Mouse (Mus musculus): ENCODE data around the gene Tspoap1. TPM values are rescaled to one million over a fixed set of nuclear protein-coding genes. Genes with fewer than 3 reads are reported as not detected.

Tspoap1 gene
- polyA plus RNA-seq, 1 experiment from 2014 or later: 10.5 TPM

- WGBS: 74% methylated on average over 17 of the region's 17 CpGs
- no peak overlapping the region; the same call in 1 of the 2 replicates for H3K4me3 ChIP-seq
- H3K27ac ChIP-seq: 0 out of 2 replicates have a peak overlapping the region, but pooled peaks have one; percentile 5
- peaks cover 21% of the 10 kb centered on the region for H3K4me1 ChIP-seq (replicated peaks)
- H3K36me3 ChIP-seq: no peaks in the 10 kb centered on the region
- DNase-seq (ENCODE audit: low spot score): no peak
- H3K9me3 ChIP-seq: no peaks in the 10 kb centered on the region
- peaks cover 11% of the 10 kb centered on the region for H3K27me3 ChIP-seq (ENCODE audit: insufficient read depth, poor library complexity, severe bottlenecking)
Observed at GRCm38 (mm10) chr11:87755360-87756017, 4.9 kb upstream of the Tspoap1 start.

GRCm38 (mm10) chr11:87756251-87756820 is 4.0 kb upstream of the Tspoap1 start:
- Histone ChIP-seq H3K36me3 (no peaks in the 10 kb centered on the region), H3K4me3 (peak overlapping the region; percentile 37), H3K4me1 (replicated peaks) (peaks cover 20% of the 10 kb centered on the region), H3K9me3 (no peaks in the 10 kb centered on the region), H3K27ac (no peak overlapping the region), H3K27me3 (ENCODE audit: insufficient read depth, poor library complexity, severe bottlenecking) (peaks cover 20% of the 10 kb centered on the region)
- 84% methylated on average over 15 of the region's 15 CpGs for WGBS
- DNase-seq (ENCODE audit: low spot score): no peak

GRCm38 (mm10) chr11:87757001-87757954 is 3.1 kb upstream of the Tspoap1 start:
- Histone ChIP-seq H3K27ac (no peak overlapping the region), H3K27me3 (ENCODE audit: insufficient read depth, poor library complexity, severe bottlenecking) (peaks cover 29% of the 10 kb centered on the region), H3K36me3 (no peaks in the 10 kb centered on the region), H3K9me3 (no peaks in the 10 kb centered on the region), H3K4me3 (peak overlapping the region; percentile 37), H3K4me1 (replicated peaks) (peaks cover 17% of the 10 kb centered on the region)
- DNase-seq (ENCODE audit: low spot score): no peak
- 87% methylated on average over 25 of the region's 25 CpGs for WGBS

- Histone ChIP-seq H3K4me1 (replicated peaks) (peaks cover 26% of the 10 kb centered on the region), H3K36me3 (no peaks in the 10 kb centered on the region), H3K27me3 (ENCODE audit: insufficient read depth, poor library complexity, severe bottlenecking) (peaks cover 40% of the 10 kb centered on the region), H3K9me3 (no peaks in the 10 kb centered on the region), H3K27ac (no peak overlapping the region), H3K4me3 (no peak overlapping the region)
- no peak for DNase-seq (ENCODE audit: low spot score)
- 82% methylated on average over 7 of the region's 7 CpGs for WGBS
Observed at GRCm38 (mm10) chr11:87758161-87758911, 2.0 kb upstream of the Tspoap1 start.

DNA sequence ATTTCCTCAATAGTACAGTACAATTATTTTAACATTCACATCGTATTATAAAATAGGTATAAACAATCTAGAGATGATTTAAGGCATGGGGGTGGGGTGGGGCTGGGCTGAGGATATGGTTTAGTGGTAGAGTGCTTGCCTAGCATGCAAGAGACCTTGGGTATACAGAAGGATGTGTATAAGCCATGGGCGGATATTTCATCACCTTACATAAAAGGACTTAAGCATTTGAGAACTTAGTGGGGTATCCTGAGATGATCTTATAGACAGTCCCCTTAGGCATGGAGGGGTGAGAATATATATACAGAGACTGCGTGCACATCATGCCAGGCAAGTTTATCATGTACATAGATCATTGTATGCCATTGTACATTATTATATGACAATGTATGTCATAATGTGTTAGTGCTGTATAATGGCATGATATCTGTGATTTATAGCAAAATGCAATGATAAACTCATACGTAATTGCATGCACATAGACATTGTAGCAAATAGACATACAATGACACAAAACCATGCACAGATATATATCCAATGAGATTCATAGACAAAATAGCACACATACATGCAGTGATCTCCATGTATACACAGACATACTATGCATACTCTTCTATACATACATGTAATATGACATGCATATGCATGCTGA is 1.3 kb upstream of the Tspoap1 start:
- Histone ChIP-seq H3K27ac (no peak overlapping the region), H3K4me1 (replicated peaks) (peaks cover 34% of the 10 kb centered on the region), H3K9me3 (no peaks in the 10 kb centered on the region), H3K4me3 (no peak overlapping the region), H3K27me3 (ENCODE audit: insufficient read depth, poor library complexity, severe bottlenecking) (peaks cover 47% of the 10 kb centered on the region), H3K36me3 (no peaks in the 10 kb centered on the region)
- DNase-seq (ENCODE audit: low spot score): no peak
- 78% methylated on average over 4 of the region's 4 CpGs for WGBS

DNA sequence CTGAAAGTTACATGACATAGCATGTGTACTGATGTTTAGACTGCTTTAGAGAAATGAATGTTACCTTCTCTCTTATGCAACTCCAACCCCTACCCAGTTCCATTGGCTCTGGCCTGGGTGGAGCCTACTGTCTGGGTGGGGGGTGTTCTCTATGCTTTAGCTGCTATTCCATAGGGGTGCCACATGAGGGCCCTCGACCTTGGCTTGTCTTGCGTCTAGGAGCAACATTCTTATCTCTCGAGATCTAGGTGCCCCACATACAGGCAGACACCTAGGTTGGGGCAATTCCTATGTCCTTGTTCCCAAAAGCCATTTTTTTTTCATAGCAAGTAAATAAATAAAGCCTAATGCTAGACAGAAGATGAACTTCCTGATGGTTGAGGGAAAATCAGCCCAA is 734 bp upstream of the Tspoap1 start:
- 5% methylated on average over 3 of the region's 3 CpGs for WGBS
- Histone ChIP-seq H3K4me1 (replicated peaks) (peaks cover 35% of the 10 kb centered on the region), H3K9me3 (no peaks in the 10 kb centered on the region), H3K4me3 (no peak overlapping the region), H3K27ac (no peak overlapping the region), H3K36me3 (no peaks in the 10 kb centered on the region), H3K27me3 (ENCODE audit: insufficient read depth, poor library complexity, severe bottlenecking) (peaks cover 52% of the 10 kb centered on the region)
- no peak for DNase-seq (ENCODE audit: low spot score)

DNA sequence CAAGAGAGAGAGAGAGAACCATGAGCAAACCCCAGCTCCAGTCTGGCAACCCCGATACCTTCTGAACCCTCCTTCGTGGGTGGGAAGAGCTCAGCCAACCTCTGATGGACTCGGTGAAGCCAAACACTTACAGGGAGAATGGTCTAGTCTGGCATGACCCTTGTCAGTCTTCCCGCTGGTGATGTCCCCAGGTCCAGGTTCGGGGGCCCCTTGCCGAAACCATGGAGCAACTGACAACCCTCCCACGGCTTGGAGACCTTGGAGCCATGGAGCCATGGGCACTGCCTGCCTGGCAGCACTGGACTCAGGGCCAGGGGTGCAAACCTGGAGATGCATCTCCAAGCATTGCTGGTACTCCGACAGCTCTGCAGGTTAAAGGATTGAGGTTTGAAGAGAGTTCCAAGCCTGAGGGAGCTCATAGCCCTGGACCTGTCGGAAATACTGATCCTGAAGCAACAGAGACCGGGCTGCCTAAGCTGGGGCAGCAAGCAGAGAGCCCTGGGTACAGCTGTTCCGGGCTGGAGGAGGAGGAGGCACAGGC is 910 bp downstream of the Tspoap1 start:
- H3K27ac ChIP-seq: no peak overlapping the region
- WGBS: 68% methylated on average over 11 of the region's 11 CpGs
- H3K9me3 ChIP-seq: no peaks in the 10 kb centered on the region
- H3K27me3 ChIP-seq (ENCODE audit: insufficient read depth, poor library complexity, severe bottlenecking): peaks cover 69% of the 10 kb centered on the region
- H3K4me1 ChIP-seq (replicated peaks): peaks cover 36% of the 10 kb centered on the region
- no peak for DNase-seq (ENCODE audit: low spot score)
- H3K4me3 ChIP-seq: peak overlapping the region; percentile 48
- H3K36me3 ChIP-seq: no peaks in the 10 kb centered on the region

GRCm38 (mm10) chr11:87761806-87762701 is 1.7 kb downstream of the Tspoap1 start:
- Histone ChIP-seq H3K27me3 (ENCODE audit: insufficient read depth, poor library complexity, severe bottlenecking) (peaks cover 77% of the 10 kb centered on the region), H3K9me3 (no peaks in the 10 kb centered on the region), H3K4me3 (peak overlapping the region; percentile 48; the same call in 1 of the 2 replicates), H3K36me3 (no peaks in the 10 kb centered on the region), H3K27ac (no peak overlapping the region), H3K4me1 (replicated peaks) (peaks cover 36% of the 10 kb centered on the region)
- DNase-seq (ENCODE audit: low spot score): no peak
- 79% methylated on average over 14 of the region's 14 CpGs for WGBS

GRCm38 (mm10) chr11:87762702-87763385 is 2.5 kb downstream of the Tspoap1 start:
- H3K27me3 ChIP-seq (ENCODE audit: insufficient read depth, poor library complexity, severe bottlenecking): peaks cover 84% of the 10 kb centered on the region
- peak overlapping the region; percentile 74; the same call in 1 of the 2 replicates for H3K4me3 ChIP-seq
- H3K36me3 ChIP-seq: no peaks in the 10 kb centered on the region
- no peaks in the 10 kb centered on the region for H3K9me3 ChIP-seq
- WGBS: 48% methylated on average over 12 of the region's 12 CpGs
- peaks cover 36% of the 10 kb centered on the region for H3K4me1 ChIP-seq (replicated peaks)
- DNase-seq (ENCODE audit: low spot score): no peak
- peak overlapping the region; percentile 9 for H3K27ac ChIP-seq

GRCm38 (mm10) chr11:87763511-87763987 is 3.2 kb downstream of the Tspoap1 start:
- under 1% methylated on average over 17 of the region's 17 CpGs for WGBS
- Histone ChIP-seq H3K27me3 (ENCODE audit: insufficient read depth, poor library complexity, severe bottlenecking) (peaks cover 89% of the 10 kb centered on the region), H3K9me3 (no peaks in the 10 kb centered on the region), H3K36me3 (0 out of 2 replicates have a peak, but pooled peaks cover 3% of the 10 kb centered on the region), H3K27ac (peak overlapping the region; percentile 85), H3K4me3 (peak overlapping the region; percentile 74), H3K4me1 (replicated peaks) (peaks cover 36% of the 10 kb centered on the region)
- DNase-seq (ENCODE audit: low spot score): peak; percentile 56
